Mouse (Mus musculus): ENCODE measurements around the gene Sept9.

DNA sequence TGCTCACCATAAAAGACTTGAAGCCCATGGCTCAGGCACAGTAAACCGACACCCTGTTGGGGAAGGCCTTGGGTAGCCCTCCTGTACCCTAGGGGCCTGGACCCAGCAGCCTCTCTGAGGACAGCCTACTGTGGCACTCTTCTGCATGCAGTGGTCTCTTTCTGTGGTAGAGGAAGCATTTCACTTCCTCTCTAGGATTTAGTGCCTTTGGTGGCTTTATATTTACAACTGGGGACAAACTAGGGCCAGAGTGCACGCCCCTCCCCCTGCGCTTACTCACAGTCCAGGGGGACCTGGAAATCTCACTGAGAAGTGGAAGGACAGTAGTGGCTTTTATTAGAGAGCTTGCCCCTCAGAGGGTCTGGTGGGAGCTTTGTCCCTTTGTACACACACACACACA lies 197.5 kb downstream of the Sept9 start:
- TF ChIP-seq CTCF (IDR thresholded peaks at IDR 0.05; ENCODE audit: borderline replicate concordance, insufficient read depth, low read depth, low read length) (no peak), POLR2A (IDR thresholded peaks at IDR 0.05; ENCODE audit: borderline replicate concordance, insufficient read depth, low read length) (no peak)

Data from cerebellum, adult 2 months (tissue).